Mouse (Mus musculus) thymus, adult 2 months (tissue): ENCODE results near the gene Daam1. TPM values are rescaled to one million over a fixed set of nuclear protein-coding genes. Genes with fewer than 3 reads are reported as not detected.

ENCODE experiments used
- DNase-seq: peaks from one replicate; pipeline ENCODE4 v3.0.0; 2021
- H3K27ac ChIP-seq: fragments of 200-500 bp; 2 replicates; pipeline ENCODE4 v1.5.1; 2012; ENCODE audit warnings: low read length, control low read depth; ENCODE audit not compliant: control insufficient read depth, insufficient read depth
- H3K27me3 ChIP-seq: fragments of 200-500 bp; 2 replicates; pipeline ENCODE4 v1.6.1; 2012; ENCODE audit warnings: mild to moderate bottlenecking, low read length, moderate library complexity, mixed read lengths; ENCODE audit not compliant: control insufficient read depth, insufficient read depth
- H3K36me3 ChIP-seq: fragments of 200-500 bp; 2 replicates; pipeline ENCODE4 v1.6.1; 2012; ENCODE audit warnings: mild to moderate bottlenecking, low read length, moderate library complexity; ENCODE audit not compliant: control insufficient read depth, insufficient read depth
- H3K4me1 ChIP-seq: fragments of 200-500 bp; replicated peaks from 2 replicates; pipeline ENCODE4 v1.6.1; 2012; ENCODE audit warnings: low read length; ENCODE audit not compliant: control insufficient read depth, insufficient read depth
- H3K4me3 ChIP-seq: fragments of 200-500 bp; 2 replicates; pipeline ENCODE4 v1.5.1; 2012; ENCODE audit warnings: mild to moderate bottlenecking, low read length, control low read depth, moderate library complexity; ENCODE audit not compliant: control insufficient read depth, insufficient read depth
- CTCF ChIP-seq: fragments of 200-500 bp; IDR thresholded peaks from 2 replicates; pipeline ENCODE4 v1.5.1; 2012; ENCODE audit warnings: mild to moderate bottlenecking, control low read depth, low read length, moderate library complexity, borderline replicate concordance; ENCODE audit not compliant: control insufficient read depth, poor library complexity, insufficient read depth; ENCODE audit errors: extremely low read depth
- POLR2A ChIP-seq: fragments of 200-500 bp; IDR thresholded peaks from 2 replicates; pipeline ENCODE4 v1.6.1; 2012; ENCODE audit warnings: mild to moderate bottlenecking, low read length, control low read depth, moderate library complexity; ENCODE audit not compliant: control insufficient read depth, poor library complexity, insufficient read depth; ENCODE audit errors: extremely low read depth
- WGBS: fragments of 180-500 bp; shearing (Covaris S2); methylation state at CpG from one replicate; pipeline ENCODE4 v1.1.7; 2018; 5-methylcytosine and 5-hydroxymethylcytosine counted together
- polyA plus RNA-seq: library from polyadenylated mRNA; depleted of rRNA; stranded (reverse); fragments of >200 nt; gene quantifications from 2 replicates; pipeline ENCODE4 v1.2.3, GENCODE M21; 2012

Gene Daam1
- polyA plus RNA-seq, 1 experiment: 3.4 TPM

DNA sequence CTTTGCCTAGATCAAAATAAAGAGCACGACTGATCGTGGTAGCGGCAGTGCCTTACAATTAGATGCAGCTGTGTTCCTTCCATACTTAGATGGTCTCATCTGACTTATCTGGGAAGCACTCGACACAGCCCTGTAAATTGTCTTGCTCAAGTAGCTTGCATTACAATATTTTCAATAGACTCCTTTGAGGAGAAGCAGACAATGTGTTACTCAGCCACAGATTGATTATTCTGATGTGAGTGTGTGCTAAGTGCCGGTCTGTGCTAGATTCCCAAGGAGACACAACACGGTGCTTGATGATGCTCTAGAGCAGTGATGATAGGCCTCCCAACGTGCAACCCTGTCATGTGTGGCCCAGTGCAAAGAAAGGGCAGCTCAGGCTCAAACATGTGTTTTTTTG is 70.3 kb downstream of the Daam1 start:
- Histone ChIP-seq H3K27ac (no peak overlapping the region), H3K4me1 (no peaks in the 10 kb centered on the region), H3K36me3 (no peaks in the 10 kb centered on the region), H3K4me3 (no peak overlapping the region), H3K27me3 (no peaks in the 10 kb centered on the region)
- 96% methylated on average over 7 of the region's 7 CpGs for WGBS
- DNase-seq: no peak
- TF ChIP-seq POLR2A (no peak), CTCF (no peak)

DNA sequence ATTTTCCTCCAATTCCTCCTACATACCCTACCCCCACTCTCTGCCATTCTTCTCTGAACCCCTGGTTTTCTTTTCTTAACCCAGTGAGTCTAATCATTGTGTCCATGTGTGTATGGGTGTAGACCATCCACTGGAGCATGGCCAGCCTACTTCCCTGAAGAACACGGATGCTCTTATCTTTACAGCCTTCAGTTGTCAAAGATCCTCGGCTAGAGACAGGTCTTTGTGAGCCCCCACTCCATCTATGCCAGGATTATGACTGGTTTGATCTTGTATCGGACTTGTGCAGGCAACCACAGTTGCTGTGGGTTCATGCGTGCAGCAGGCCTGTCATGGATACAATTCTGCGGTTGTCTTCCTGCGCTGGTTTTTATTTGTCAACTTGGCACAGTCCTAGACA is 71.0 kb downstream of the Daam1 start:
- H3K4me3 ChIP-seq: no peak overlapping the region
- TF ChIP-seq POLR2A: no peak
- TF ChIP-seq CTCF: no peak
- DNase-seq: no peak
- H3K4me1 ChIP-seq: peaks cover 3% of the 10 kb centered on the region; the same call in 1 of the 2 replicates
- H3K36me3 ChIP-seq: no peaks in the 10 kb centered on the region
- no peaks in the 10 kb centered on the region for H3K27me3 ChIP-seq
- 98% methylated on average over 6 of the region's 6 CpGs for WGBS
- no peak overlapping the region for H3K27ac ChIP-seq

- no peak for TF ChIP-seq CTCF
- TF ChIP-seq POLR2A: no peak
- no peak for DNase-seq
- H3K27me3 ChIP-seq: no peaks in the 10 kb centered on the region
- no peak overlapping the region for H3K27ac ChIP-seq
- H3K4me3 ChIP-seq: no peak overlapping the region
- 100% methylated on average over 1 of the region's 1 CpGs for WGBS
- H3K4me1 ChIP-seq: peaks cover 3% of the 10 kb centered on the region; the same call in 1 of the 2 replicates
- no peaks in the 10 kb centered on the region for H3K36me3 ChIP-seq
Measured at GRCm38 (mm10) chr12:71902317-71902716, 71.4 kb downstream of the Daam1 start.

- H3K27ac ChIP-seq: no peak overlapping the region
- H3K27me3 ChIP-seq: no peaks in the 10 kb centered on the region
- H3K4me1 ChIP-seq: peaks cover 3% of the 10 kb centered on the region; the same call in 1 of the 2 replicates
- TF ChIP-seq POLR2A (no peak), CTCF (no peak)
- no peaks in the 10 kb centered on the region for H3K36me3 ChIP-seq
- WGBS: 97% methylated on average over 4 of the region's 4 CpGs
- no peak overlapping the region for H3K4me3 ChIP-seq
- no peak for DNase-seq
Measured at GRCm38 (mm10) chr12:71903218-71903617, 72.3 kb downstream of the Daam1 start.

DNA sequence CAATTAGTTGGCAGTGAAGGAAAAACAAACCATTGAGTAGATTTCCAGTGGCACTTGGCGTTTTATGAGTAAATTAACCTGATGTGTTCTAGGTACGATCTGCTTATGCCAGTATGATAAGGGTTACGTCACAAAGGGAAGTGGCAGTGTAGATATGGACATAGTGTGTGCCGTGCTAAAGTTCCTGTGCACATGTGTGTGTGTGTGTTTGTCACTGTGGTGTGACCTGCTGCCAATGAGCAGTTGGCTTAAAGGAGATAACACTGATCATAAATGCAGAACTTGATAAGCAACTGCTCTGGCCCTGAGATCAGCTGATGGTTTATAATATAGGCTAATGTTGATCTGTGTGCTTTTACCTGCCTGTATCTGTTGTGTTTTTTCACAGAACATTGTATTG is 73.4 kb downstream of the Daam1 start:
- H3K27ac ChIP-seq: no peak overlapping the region
- H3K4me3 ChIP-seq: no peak overlapping the region
- H3K4me1 ChIP-seq: peaks cover 3% of the 10 kb centered on the region; the same call in 1 of the 2 replicates
- no peaks in the 10 kb centered on the region for H3K36me3 ChIP-seq
- TF ChIP-seq CTCF: no peak
- no peak for TF ChIP-seq POLR2A
- 64% methylated on average over 4 of the region's 4 CpGs for whole genome bisulfite sequencing
- H3K27me3 ChIP-seq: no peaks in the 10 kb centered on the region
- DNase-seq: no peak

DNA sequence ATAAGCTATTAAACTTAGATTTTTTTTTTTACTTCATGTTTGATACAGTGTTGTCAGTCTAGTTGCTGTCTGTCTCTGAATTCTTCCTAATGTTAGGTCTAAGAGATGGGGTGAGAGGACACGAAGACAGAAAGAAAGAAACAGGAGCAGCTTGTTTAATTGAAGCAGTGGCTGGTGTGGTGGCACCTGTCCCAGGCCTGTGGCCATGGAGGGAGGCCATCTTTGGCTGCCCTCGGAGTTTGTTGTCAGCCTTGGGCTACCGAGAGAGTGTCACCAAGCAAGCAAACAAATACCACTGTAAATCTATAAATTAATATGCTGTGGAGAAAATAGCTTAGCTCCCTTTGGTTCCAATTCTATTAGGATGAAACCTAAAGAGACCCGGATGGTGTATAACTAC is 74.0 kb downstream of the Daam1 start:
- Histone ChIP-seq H3K27ac (no peak overlapping the region), H3K4me3 (no peak overlapping the region), H3K4me1 (peaks cover 3% of the 10 kb centered on the region; the same call in 1 of the 2 replicates), H3K36me3 (no peaks in the 10 kb centered on the region), H3K27me3 (no peaks in the 10 kb centered on the region)
- no peak for TF ChIP-seq POLR2A
- no peak for TF ChIP-seq CTCF
- no peak for DNase-seq
- 94% methylated on average over 4 of the region's 4 CpGs for WGBS

DNA sequence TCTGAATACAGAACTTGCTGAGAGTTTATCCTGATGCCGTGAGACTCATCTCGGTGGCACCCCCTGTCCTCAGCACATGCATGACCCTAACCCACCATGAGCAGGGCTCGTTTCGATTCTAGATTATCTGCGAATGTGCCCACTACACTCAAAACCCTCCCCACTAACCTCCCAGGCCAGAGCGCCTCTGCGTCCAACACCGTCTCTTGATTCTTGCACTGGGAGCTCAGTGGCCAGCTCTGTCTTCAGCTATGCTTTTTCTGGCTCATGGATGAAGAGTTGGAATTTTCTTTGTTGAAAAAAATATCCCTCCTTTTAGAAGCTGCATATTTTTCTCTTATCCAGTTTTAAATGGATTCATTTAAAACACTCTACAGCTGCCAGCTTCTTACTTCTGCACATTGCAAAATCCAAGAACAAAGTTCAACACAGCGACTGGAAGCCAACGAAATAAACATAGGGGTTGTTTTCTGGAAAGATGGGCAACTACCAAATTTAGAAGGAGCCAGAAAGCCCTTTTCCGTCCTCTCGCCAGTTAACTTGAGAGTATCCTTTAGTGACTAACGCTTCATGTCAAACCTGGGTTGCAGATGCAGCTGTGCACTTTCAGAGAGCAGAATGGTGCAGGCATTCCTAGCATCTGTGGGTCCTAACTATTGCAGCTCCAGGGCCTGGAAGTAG is 74.9 kb downstream of the Daam1 start:
- no peaks in the 10 kb centered on the region for H3K36me3 ChIP-seq
- DNase-seq: no peak
- no peak for TF ChIP-seq POLR2A
- TF ChIP-seq CTCF: no peak
- H3K27me3 ChIP-seq: no peaks in the 10 kb centered on the region
- H3K4me1 ChIP-seq: peaks cover 3% of the 10 kb centered on the region; the same call in 1 of the 2 replicates
- WGBS: 95% methylated on average over 13 of the region's 13 CpGs
- no peak overlapping the region for H3K4me3 ChIP-seq
- H3K27ac ChIP-seq: no peak overlapping the region
